Mouse (Mus musculus) liver, embryonic 15.5 days (tissue): ENCODE results near the gene 1810065E05Rik. TPM values are rescaled to one million over a fixed set of nuclear protein-coding genes. Genes with fewer than 3 reads are reported as not detected.

ENCODE experiments used
- ATAC-seq: fragments of 200-750 bp; cut with Nextera tagmentation; 2 replicates; pipeline ENCODE4 v1.8.0; 2017; ENCODE audit warnings: moderate number of reproducible peaks, mild to moderate bottlenecking, moderate library complexity; ENCODE audit not compliant: insufficient read depth
- H3K27ac ChIP-seq: fragments of 300-500 bp; sonication (generic); replicated peaks from 2 replicates; pipeline ENCODE4 v1.5.1; 2015; ENCODE audit warnings: mild to moderate bottlenecking, inconsistent platforms
- H3K27me3 ChIP-seq: fragments of 300-500 bp; sonication (generic); 2 replicates; pipeline ENCODE4 v1.6.1; 2015; ENCODE audit warnings: mild to moderate bottlenecking, inconsistent platforms
- H3K36me3 ChIP-seq: fragments of 300-500 bp; sonication (generic); replicated peaks from 2 replicates; pipeline ENCODE4 v1.6.1; 2015; ENCODE audit warnings: moderate library complexity, mild to moderate bottlenecking, inconsistent platforms
- H3K4me1 ChIP-seq: fragments of 300-500 bp; sonication (generic); replicated peaks from 2 replicates; pipeline ENCODE4 v1.6.1; 2015; ENCODE audit warnings: inconsistent platforms
- H3K4me2 ChIP-seq: fragments of 300-500 bp; sonication (generic); 2 replicates; pipeline ENCODE4 v1.6.1; 2015; ENCODE audit warnings: moderate library complexity, mild to moderate bottlenecking, inconsistent platforms
- H3K4me3 ChIP-seq: fragments of 300-500 bp; sonication (generic); replicated peaks from 2 replicates; pipeline ENCODE4 v1.5.1; 2015; ENCODE audit warnings: mild to moderate bottlenecking, inconsistent platforms
- H3K9ac ChIP-seq: fragments of 300-500 bp; sonication (generic); 2 replicates; pipeline ENCODE4 v1.6.1; 2015; ENCODE audit warnings: moderate library complexity, mild to moderate bottlenecking, inconsistent platforms
- H3K9me3 ChIP-seq: fragments of 300-500 bp; sonication (generic); replicated peaks from 2 replicates; pipeline ENCODE4 v1.6.1; 2016; ENCODE audit warnings: inconsistent platforms
- WGBS: fragments of 180-500 bp; shearing (Covaris S2); methylation state at CpG from one replicate; pipeline ENCODE4 v1.1.7; 2015; ENCODE audit warnings: mixed read lengths; ENCODE audit not compliant: insufficient replicate concordance; 5-methylcytosine and 5-hydroxymethylcytosine counted together
- polyA plus RNA-seq: library from polyadenylated mRNA; unstranded; fragments of >200 nt; fragmentation: Nextera tagmentation; extraction: Ambion mirVana; gene quantifications from 2 replicates; pipeline ENCODE4 v1.2.1, GENCODE M21; 2015

1810065E05Rik gene
- polyA plus RNA-seq, 1 experiment from 2014 or later, result not detected

DNA sequence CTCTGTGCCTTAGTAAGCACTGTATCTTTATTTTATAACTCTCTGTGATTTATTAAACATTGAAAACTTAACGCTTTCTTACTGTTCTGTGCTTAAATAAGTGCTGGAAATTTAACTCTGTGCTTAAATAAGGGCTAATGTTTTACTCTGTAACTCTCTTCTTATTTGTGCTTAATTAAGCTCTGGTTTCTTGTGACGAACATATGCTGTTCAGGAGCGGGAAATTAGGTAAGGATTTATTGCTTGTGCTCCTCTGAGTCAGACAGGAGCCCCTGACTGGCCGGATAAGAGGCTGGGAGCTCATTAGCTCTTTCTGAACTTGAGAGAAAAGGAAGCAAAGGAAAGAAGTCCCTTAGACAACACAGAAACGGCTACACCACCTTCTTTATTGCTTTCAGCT is 17.0 kb downstream of the 1810065E05Rik start:
- Histone ChIP-seq H3K9ac (no peak overlapping the region), H3K27me3 (no peaks in the 10 kb centered on the region), H3K36me3 (no peaks in the 10 kb centered on the region), H3K4me1 (no peaks in the 10 kb centered on the region), H3K9me3 (no peaks in the 10 kb centered on the region), H3K4me3 (no peak overlapping the region), H3K4me2 (no peak overlapping the region), H3K27ac (no peak overlapping the region)
- WGBS, result 28% methylated on average over 5 of the region's 5 CpGs
- no peak for ATAC-seq

DNA sequence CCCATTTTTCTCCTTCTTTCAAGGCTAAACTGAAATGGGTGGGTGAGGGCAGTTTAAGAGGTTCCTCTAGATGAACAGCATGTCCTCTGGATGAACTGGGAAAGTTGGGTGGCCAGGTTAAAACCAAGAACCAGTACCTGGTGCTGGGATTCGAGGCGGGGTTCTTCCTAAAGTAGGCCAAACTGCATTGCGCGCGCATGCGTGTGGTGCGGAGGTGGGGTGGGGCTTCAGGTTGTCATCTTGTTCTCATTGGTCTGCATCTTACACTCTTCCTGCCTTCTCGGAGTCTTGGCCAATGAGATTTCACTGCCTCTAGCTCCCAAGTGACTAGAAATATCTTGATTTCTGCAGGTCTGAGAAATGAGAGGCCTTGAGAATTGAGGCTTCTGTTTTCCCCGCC is 31.8 kb downstream of the 1810065E05Rik start, which contains the start of gene Lypd9:
Gene Lypd9 (minus strand): TSS at position 165 of the 400 bp plus-strand sequence.
- Histone ChIP-seq H3K9ac (no peak within 1 kb of the TSS), H3K36me3 (no peaks in the 10 kb centered on the region), H3K4me3 (no peak within 1 kb of the TSS), H3K4me1 (no peaks in the 10 kb centered on the region), H3K9me3 (no peaks in the 10 kb centered on the region), H3K4me2 (no peak within 1 kb of the TSS), H3K27me3 (no peaks in the 10 kb centered on the region), H3K27ac (no peak within 1 kb of the TSS)
- 77% methylated on average over 9 of the region's 9 CpGs for WGBS
- ATAC-seq, result no peak

DNA sequence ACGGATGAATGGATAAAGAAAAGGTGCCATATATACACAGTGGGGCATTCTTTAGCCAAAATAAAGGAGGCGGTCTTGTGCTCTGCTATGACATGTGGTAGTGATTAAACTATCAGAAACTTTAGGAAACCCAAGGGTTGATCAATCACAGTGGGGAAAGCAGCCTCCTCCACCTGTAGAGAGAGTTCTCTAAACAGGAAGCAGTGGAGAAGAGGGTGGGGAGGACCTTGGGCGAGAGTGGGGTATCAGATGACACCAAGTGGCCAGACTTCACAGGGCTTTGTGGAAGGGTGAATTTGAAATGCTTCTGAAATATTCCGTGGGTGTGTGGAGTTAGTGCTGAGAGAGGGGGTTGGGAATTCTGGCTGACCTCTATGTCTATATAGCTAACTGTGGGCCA is 32.7 kb downstream of the 1810065E05Rik start:
- Histone ChIP-seq H3K27ac (no peak overlapping the region), H3K4me2 (no peak overlapping the region), H3K4me1 (no peaks in the 10 kb centered on the region), H3K4me3 (no peak overlapping the region), H3K9me3 (no peaks in the 10 kb centered on the region), H3K36me3 (no peaks in the 10 kb centered on the region), H3K9ac (no peak overlapping the region), H3K27me3 (no peaks in the 10 kb centered on the region)
- 45% methylated on average over 4 of the region's 4 CpGs for WGBS
- no peak for ATAC-seq

DNA sequence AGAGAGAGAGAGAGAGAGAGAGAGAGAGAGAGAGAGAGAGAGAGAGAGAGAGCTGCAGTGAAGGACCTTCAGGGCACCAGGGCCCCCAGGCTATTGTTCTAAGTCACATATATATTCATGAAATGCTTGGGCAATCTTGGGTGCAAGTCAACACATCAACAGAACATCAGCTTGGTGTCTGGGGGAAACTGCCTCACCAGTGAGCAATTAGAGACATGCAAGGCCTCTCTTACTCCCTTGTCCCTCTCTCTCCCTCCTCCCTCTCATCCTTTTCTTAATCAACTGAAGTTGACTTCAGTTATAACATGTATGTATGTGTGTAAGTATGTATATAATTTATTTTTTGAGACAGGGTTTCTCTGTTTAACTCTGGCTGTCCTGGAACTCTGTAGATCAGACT is 41.3 kb downstream of the 1810065E05Rik start, which contains the start of gene Olfr30:
Gene Olfr30 (minus strand): TSS at position 101 of the 400 bp plus-strand sequence.
- H3K36me3 ChIP-seq, result no peaks in the 10 kb centered on the region
- no peak within 1 kb of the TSS for H3K27ac ChIP-seq
- no peak for ATAC-seq
- H3K27me3 ChIP-seq, result no peaks in the 10 kb centered on the region
- no peaks in the 10 kb centered on the region for H3K9me3 ChIP-seq
- no peaks in the 10 kb centered on the region for H3K4me1 ChIP-seq
- no peak within 1 kb of the TSS for H3K4me2 ChIP-seq
- no peak within 1 kb of the TSS for H3K9ac ChIP-seq
- no peak within 1 kb of the TSS for H3K4me3 ChIP-seq

Other genes starting within 250 kb of the 1810065E05Rik start
- gene Mrpl22, start 249.4 kb upstream of the 1810065E05Rik start, polyA plus RNA-seq, result 79.1 and 90.7 TPM in 2 replicates
- 9.9 and 11.2 TPM in 2 replicates for gene Igtp, start 221.6 kb upstream of the 1810065E05Rik start, polyA plus RNA-seq
- 6.1 and 6.3 TPM in 2 replicates for gene Irgm2, start 221.5 kb upstream of the 1810065E05Rik start, polyA plus RNA-seq
- gene 4930438A08Rik, start 146.3 kb upstream of the 1810065E05Rik start, polyA plus RNA-seq, result 2.9 and 3.2 TPM in 2 replicates
- gene Zfp692, start 114.0 kb upstream of the 1810065E05Rik start, polyA plus RNA-seq, result 9.4 and 11.5 TPM in 2 replicates
- 35.0 and 36.0 TPM in 2 replicates for gene Zfp672, start 90.8 kb upstream of the 1810065E05Rik start, polyA plus RNA-seq
- gene Sh3bp5l, start 90.4 kb upstream of the 1810065E05Rik start, polyA plus RNA-seq, result 16.7 and 19.0 TPM in 2 replicates
- gene Lypd8, start 42.1 kb upstream of the 1810065E05Rik start, polyA plus RNA-seq, result 0.97 and 1.5 TPM in 2 replicates
- gene Gm12253, start 11.4 kb downstream of the 1810065E05Rik start, polyA plus RNA-seq, result not detected in 2 replicates
- gene Lypd9, start 31.8 kb downstream of the 1810065E05Rik start, polyA plus RNA-seq, result not detected in 2 replicates
- not detected in 2 replicates for gene Olfr30, start 41.2 kb downstream of the 1810065E05Rik start, polyA plus RNA-seq
- not detected in 2 replicates for gene Olfr332, start 71.4 kb downstream of the 1810065E05Rik start, polyA plus RNA-seq
- gene Olfr331, start 81.5 kb downstream of the 1810065E05Rik start, polyA plus RNA-seq, result not detected in 2 replicates
- not detected in 2 replicates for gene Olfr330, start 113.7 kb downstream of the 1810065E05Rik start, polyA plus RNA-seq
- gene Olfr329-ps, start 125.3 kb downstream of the 1810065E05Rik start, polyA plus RNA-seq, result not detected in 2 replicates
- gene Olfr328, start 134.5 kb downstream of the 1810065E05Rik start, polyA plus RNA-seq, result not detected in 2 replicates
- not detected in 2 replicates for gene Olfr224, start 149.4 kb downstream of the 1810065E05Rik start, polyA plus RNA-seq
- not detected in 2 replicates for gene Olfr325, start 156.6 kb downstream of the 1810065E05Rik start, polyA plus RNA-seq
- not detected in 2 replicates for gene Olfr324, start 174.0 kb downstream of the 1810065E05Rik start, polyA plus RNA-seq
- gene 2210407C18Rik, start 195.0 kb downstream of the 1810065E05Rik start, polyA plus RNA-seq, result not detected in 2 replicates
- gene Olfr323, start 209.4 kb downstream of the 1810065E05Rik start, polyA plus RNA-seq, result not detected in 2 replicates
- 13.7 and 14.0 TPM in 2 replicates for gene Trim58, start 219.4 kb downstream of the 1810065E05Rik start, polyA plus RNA-seq
- not detected in 2 replicates for gene Olfr322, start 237.7 kb downstream of the 1810065E05Rik start, polyA plus RNA-seq